Mouse (Mus musculus) heart, postnatal 0 days (tissue): ENCODE data around the gene Dnm1. TPM values are rescaled to one million over a fixed set of nuclear protein-coding genes. Genes with fewer than 3 reads are reported as not detected.

ENCODE experiments used
- ATAC-seq: fragments of 200-750 bp; cut with Nextera tagmentation; 2 replicates; pipeline ENCODE4 v1.8.0; 2017; ENCODE audit warnings: low read depth, moderate number of reproducible peaks, moderate library complexity; ENCODE audit not compliant: insufficient read depth
- DNase-seq: peaks from one replicate; pipeline ENCODE4 v3.0.0-alpha.2; 2016; ENCODE audit warnings: low spot score
- H3K27ac ChIP-seq: fragments of 300-500 bp; sonication (generic); 2 replicates; pipeline ENCODE4 v1.5.1; 2014; ENCODE audit warnings: low read depth, mild to moderate bottlenecking
- H3K27me3 ChIP-seq: fragments of 300-500 bp; sonication (generic); 2 replicates; pipeline ENCODE4 v1.6.1; 2014; ENCODE audit warnings: low read length, mixed read lengths; ENCODE audit not compliant: control insufficient read depth, insufficient read depth
- H3K36me3 ChIP-seq: fragments of 300-500 bp; sonication (generic); replicated peaks from 2 replicates; pipeline ENCODE4 v1.6.1; 2014; ENCODE audit warnings: low read length, mixed read lengths; ENCODE audit not compliant: control insufficient read depth, insufficient read depth
- H3K4me1 ChIP-seq: fragments of 300-500 bp; sonication (generic); 2 replicates; pipeline ENCODE4 v1.6.1; 2014; ENCODE audit warnings: antibody characterized with exemption; ENCODE audit not compliant: control insufficient read depth, insufficient read depth
- H3K4me2 ChIP-seq: fragments of 300-500 bp; sonication (generic); 2 replicates; pipeline ENCODE4 v1.6.1; 2014; ENCODE audit warnings: low read depth, mild to moderate bottlenecking, low read length, moderate library complexity
- H3K4me3 ChIP-seq: fragments of 300-500 bp; sonication (generic); 2 replicates; pipeline ENCODE4 v1.5.1; 2014; ENCODE audit warnings: low read depth, low read length
- H3K9ac ChIP-seq: fragments of 300-500 bp; sonication (generic); replicated peaks from 2 replicates; pipeline ENCODE4 v1.6.1; 2014; ENCODE audit warnings: low read depth, low read length, mixed read lengths
- H3K9me3 ChIP-seq: fragments of 300-500 bp; sonication (generic); replicated peaks from 2 replicates; pipeline ENCODE4 v1.6.1; 2016; ENCODE audit warnings: low read length; ENCODE audit not compliant: control insufficient read depth
- CTCF ChIP-seq: IDR thresholded peaks from 2 replicates; pipeline ENCODE4 v1.5.1; 2016; ENCODE audit warnings: antibody characterized with exemption, control low read depth, low read depth
- EP300 ChIP-seq: IDR thresholded peaks from 2 replicates; pipeline ENCODE4 v1.6.1; 2016; ENCODE audit warnings: antibody characterized with exemption, low read depth
- WGBS: fragments of 180-500 bp; shearing (Covaris S2); extraction: QIAGEN DNeasy Blood & Tissue Kit; methylation state at CpG from one replicate; pipeline ENCODE4 v1.1.7; 2014; 5-methylcytosine and 5-hydroxymethylcytosine counted together
- polyA plus RNA-seq: library from polyadenylated mRNA; unstranded; fragments of >200 nt; fragmentation: Nextera tagmentation; extraction: Ambion mirVana; gene quantifications from 2 replicates; pipeline ENCODE4 v1.2.1, GENCODE M21; 2015
- total RNA-seq: library from RNA; depleted of rRNA; stranded (reverse); fragments of >200 nt; gene quantifications from 2 replicates; pipeline ENCODE4 v1.2.3, GENCODE M21; 2014; ENCODE audit warnings: low replicate concordance

The Dnm1 gene
- total and polyA plus RNA-seq, 2 experiments from 2014 or later, result 1.5 to 10.3 TPM

DNA sequence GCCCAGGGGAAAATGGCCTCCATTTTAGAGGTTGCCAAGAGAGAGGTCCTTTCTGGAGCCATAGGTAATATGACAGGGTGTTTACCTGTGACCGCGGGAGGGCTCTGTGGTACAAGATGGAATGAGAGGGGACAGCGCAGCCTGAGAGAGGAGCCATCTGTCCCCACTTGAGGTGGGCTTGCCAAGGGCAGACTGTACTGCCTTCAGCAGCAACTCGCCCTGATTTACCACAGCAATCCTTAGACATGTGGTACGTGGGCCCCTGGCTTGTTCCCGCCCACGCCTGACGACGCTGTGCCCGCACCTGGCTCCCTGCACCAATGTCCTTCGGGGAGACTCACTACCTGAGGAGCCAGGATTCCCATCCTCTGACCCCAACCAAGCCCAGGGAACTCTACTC is 4.8 kb downstream of the Dnm1 start:
- 78% methylated on average over 11 of the region's 11 CpGs for WGBS
- no peak overlapping the region for H3K27ac ChIP-seq
- H3K27me3 ChIP-seq, result peaks cover 30% of the 10 kb centered on the region
- H3K36me3 ChIP-seq, result no peaks in the 10 kb centered on the region
- no peak for DNase-seq
- H3K9me3 ChIP-seq, result no peaks in the 10 kb centered on the region
- no peak for TF ChIP-seq CTCF
- TF ChIP-seq EP300, result no peak
- H3K4me3 ChIP-seq, result no peak overlapping the region
- peaks cover 4% of the 10 kb centered on the region; the same call in 1 of the 2 replicates for H3K4me1 ChIP-seq
- no peak for ATAC-seq
- no peak overlapping the region for H3K4me2 ChIP-seq
- no peak overlapping the region for H3K9ac ChIP-seq

DNA sequence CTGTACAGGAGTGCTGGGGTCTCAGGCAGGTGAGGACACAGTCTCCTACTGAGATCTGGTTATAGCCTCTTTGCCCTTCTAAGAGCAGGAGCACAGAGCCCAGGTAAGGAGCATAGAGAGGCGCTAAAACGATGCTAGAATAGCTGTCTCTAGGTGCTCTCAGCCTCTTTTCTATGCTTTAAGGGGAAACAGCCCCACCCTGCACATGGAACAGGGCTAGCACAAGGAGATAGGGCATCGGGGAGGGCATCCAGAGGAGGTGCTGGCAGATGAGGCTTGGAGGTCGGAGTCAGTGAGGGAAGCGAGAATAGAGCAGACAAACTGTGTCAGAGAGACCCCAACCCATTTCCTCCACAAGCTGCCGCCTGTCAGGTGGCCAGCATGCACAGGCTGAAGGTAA is 6.1 kb downstream of the Dnm1 start:
- no peak overlapping the region for H3K9ac ChIP-seq
- DNase-seq, result no peak
- no peaks in the 10 kb centered on the region for H3K4me1 ChIP-seq
- no peak overlapping the region for H3K4me2 ChIP-seq
- no peak overlapping the region for H3K4me3 ChIP-seq
- no peak for ATAC-seq
- H3K9me3 ChIP-seq, result no peaks in the 10 kb centered on the region
- no peaks in the 10 kb centered on the region for H3K36me3 ChIP-seq
- TF ChIP-seq EP300 (no peak), CTCF (no peak)
- H3K27ac ChIP-seq, result no peak overlapping the region
- 61% methylated on average over 6 of the region's 6 CpGs for WGBS
- H3K27me3 ChIP-seq, result peaks cover 22% of the 10 kb centered on the region

- Histone ChIP-seq H3K9me3 (no peaks in the 10 kb centered on the region), H3K9ac (no peak overlapping the region), H3K27me3 (0 out of 2 replicates have a peak, but pooled peaks cover 8% of the 10 kb centered on the region), H3K4me3 (no peak overlapping the region), H3K4me2 (no peak overlapping the region), H3K4me1 (no peaks in the 10 kb centered on the region), H3K27ac (no peak overlapping the region), H3K36me3 (no peaks in the 10 kb centered on the region)
- DNase-seq (no peak), ATAC-seq (no peak)
- TF ChIP-seq EP300 (no peak), CTCF (no peak)
- 69% methylated on average over 14 of the region's 14 CpGs for WGBS
Measured at GRCm38 (mm10) chr2:32344598-32345321, 8.4 kb downstream of the Dnm1 start.

- 0 out of 2 replicates have a peak, but pooled peaks cover 6% of the 10 kb centered on the region for H3K27me3 ChIP-seq
- H3K9ac ChIP-seq, result no peak overlapping the region
- H3K4me1 ChIP-seq, result no peaks in the 10 kb centered on the region
- no peak for DNase-seq
- TF ChIP-seq EP300 (no peak), CTCF (no peak)
- no peak overlapping the region for H3K4me2 ChIP-seq
- WGBS, result 69% methylated on average over 10 of the region's 10 CpGs
- H3K9me3 ChIP-seq, result no peaks in the 10 kb centered on the region
- H3K4me3 ChIP-seq, result no peak overlapping the region
- H3K27ac ChIP-seq, result no peak overlapping the region
- ATAC-seq, result no peak
- H3K36me3 ChIP-seq, result no peaks in the 10 kb centered on the region
Measured at GRCm38 (mm10) chr2:32344056-32344455, 9.1 kb downstream of the Dnm1 start.

GRCm38 (mm10) chr2:32343351-32343671 is 9.8 kb downstream of the Dnm1 start:
- H3K27me3 ChIP-seq, result 0 out of 2 replicates have a peak, but pooled peaks cover 3% of the 10 kb centered on the region
- H3K4me1 ChIP-seq, result no peaks in the 10 kb centered on the region
- DNase-seq (no peak), ATAC-seq (no peak)
- TF ChIP-seq CTCF, result no peak
- TF ChIP-seq EP300, result no peak
- no peaks in the 10 kb centered on the region for H3K9me3 ChIP-seq
- WGBS, result 86% methylated on average over 2 of the region's 2 CpGs
- H3K4me2 ChIP-seq, result no peak overlapping the region
- no peak overlapping the region for H3K9ac ChIP-seq
- no peak overlapping the region for H3K4me3 ChIP-seq
- no peaks in the 10 kb centered on the region for H3K36me3 ChIP-seq
- no peak overlapping the region for H3K27ac ChIP-seq
